Comparison of ENCODE assay signal across 25 mouse cellular contexts in genomic region chr4:72328282-72329025, GRCm38 (mm10).
DNase-seq lines count a peak whose midpoint lies in the region; ATAC-seq and TF ChIP-seq lines count a peak whose summit lies in the region.
"Had no signal": no experiment of that assay in that cellular context is flagged by ENCODE, and none has a peak within 500 bp of the region (broad histone marks: within the 10 kb centered on the region; RNA-seq: fewer than 3 reads in every experiment).

No protein-coding gene starts in this region.

- TF ChIP-seq CTCF in lung, adult 2 months (IDR thresholded peaks at IDR 0.05; ENCODE audit: insufficient read depth, low read length) = no peak

- TF ChIP-seq POLR2A in lung, adult 2 months (IDR thresholded peaks at IDR 0.05; ENCODE audit: borderline replicate concordance, extremely low read depth, low read depth, low read length) = no peak

- no peak overlapping the region for H3K27ac ChIP-seq in hindbrain, embryonic 14.5 days
- no peak overlapping the region for H3K27ac ChIP-seq in hindbrain, embryonic 11.5 days (ENCODE audit: low read depth, low read length)
- H3K27ac ChIP-seq in forebrain, embryonic 15.5 days (replicated peaks) = peak overlapping the region; percentile 81
- no peak overlapping the region for H3K27ac ChIP-seq in kidney, embryonic 16.5 days (ENCODE audit: low read length)
- H3K27ac ChIP-seq: heart, embryonic 10.5 days; heart, embryonic 15.5 days; limb, embryonic 13.5 days; neural tube, embryonic 15.5 days had no signal

- H3K9ac ChIP-seq in hindbrain, embryonic 14.5 days = no peak overlapping the region
- no peak overlapping the region for H3K9ac ChIP-seq in hindbrain, embryonic 11.5 days (ENCODE audit: low read depth, low read length)
- no peak overlapping the region for H3K9ac ChIP-seq in forebrain, embryonic 15.5 days (replicated peaks)
- no peak overlapping the region for H3K9ac ChIP-seq in kidney, embryonic 16.5 days (replicated peaks; ENCODE audit: low read length)
- H3K9ac ChIP-seq: heart, embryonic 15.5 days; limb, embryonic 13.5 days; neural tube, embryonic 15.5 days had no signal

- no peak overlapping the region for H3K4me2 ChIP-seq in hindbrain, embryonic 14.5 days (replicated peaks)
- H3K4me2 ChIP-seq in hindbrain, embryonic 11.5 days (replicated peaks; ENCODE audit: low read depth, low read length) = no peak overlapping the region
- no peak overlapping the region for H3K4me2 ChIP-seq in forebrain, embryonic 15.5 days (replicated peaks)
- H3K4me2 ChIP-seq in kidney, embryonic 16.5 days (replicated peaks; ENCODE audit: low read depth, low read length) = no peak overlapping the region
- H3K4me2 ChIP-seq: heart, embryonic 15.5 days; limb, embryonic 13.5 days; liver, embryonic 11.5 days; neural tube, embryonic 15.5 days had no signal

- peak; percentile 59; the same call in 1 of the 2 replicates for ATAC-seq in hindbrain, embryonic 14.5 days (ENCODE audit: low FRiP score)
- no peak for ATAC-seq in hindbrain, embryonic 11.5 days (ENCODE audit: low FRiP score)
- peak; percentile 98 for ATAC-seq in forebrain, embryonic 15.5 days (replicated peaks)
- no peak for ATAC-seq in kidney, embryonic 16.5 days (ENCODE audit: low FRiP score, low TSS enrichment)
- ATAC-seq: CD4-positive, CD25-positive, alpha-beta regulatory T cell, adult 4 months; intestine, postnatal 0 days had no signal

- 100% methylated on average over 2 of the region's 2 CpGs for WGBS in hindbrain, embryonic 14.5 days
- 85% methylated on average over 2 of the region's 2 CpGs for WGBS in hindbrain, embryonic 11.5 days
- 53% methylated on average over 2 of the region's 2 CpGs for WGBS in forebrain, embryonic 15.5 days
- 79% methylated on average over 2 of the region's 2 CpGs for WGBS in kidney, embryonic 16.5 days
- 98% methylated on average over 2 of the region's 2 CpGs for WGBS in lung, adult 2 months

- H3K36me3 ChIP-seq in hindbrain, embryonic 14.5 days (replicated peaks; ENCODE audit: control insufficient read depth, insufficient read depth) = no peaks in the 10 kb centered on the region
- no peaks in the 10 kb centered on the region for H3K36me3 ChIP-seq in hindbrain, embryonic 11.5 days (ENCODE audit: control insufficient read depth, insufficient read depth, low read length)
- H3K36me3 ChIP-seq in forebrain, embryonic 15.5 days = no peaks in the 10 kb centered on the region
- no peaks in the 10 kb centered on the region for H3K36me3 ChIP-seq in kidney, embryonic 16.5 days (ENCODE audit: insufficient read depth, low read length)
- H3K36me3 ChIP-seq: heart, embryonic 10.5 days; heart, embryonic 15.5 days; limb, embryonic 13.5 days; neural tube, embryonic 15.5 days had no signal

- H3K4me3 ChIP-seq in hindbrain, embryonic 14.5 days (replicated peaks; ENCODE audit: low read length) = no peak overlapping the region
- H3K4me3 ChIP-seq in hindbrain, embryonic 11.5 days (ENCODE audit: low read depth, low read length) = no peak overlapping the region
- no peak overlapping the region for H3K4me3 ChIP-seq in forebrain, embryonic 15.5 days
- H3K4me3 ChIP-seq in kidney, embryonic 16.5 days (ENCODE audit: low read length) = no peak overlapping the region
- no peak overlapping the region for H3K4me3 ChIP-seq in lung, adult 2 months (replicated peaks; ENCODE audit: extremely low read depth, low read depth, low read length)
- H3K4me3 ChIP-seq: erythroblast, embryonic 14.5 days; heart, embryonic 10.5 days; heart, embryonic 15.5 days; limb, embryonic 13.5 days; neural tube, embryonic 15.5 days had no signal

- 0 out of 2 replicates have a peak, but pooled peaks cover 2% of the 10 kb centered on the region for H3K9me3 ChIP-seq in hindbrain, embryonic 14.5 days (ENCODE audit: control insufficient read depth, low read length)
- no peaks in the 10 kb centered on the region for H3K9me3 ChIP-seq in hindbrain, embryonic 11.5 days (ENCODE audit: control insufficient read depth, low read length)
- no peaks in the 10 kb centered on the region for H3K9me3 ChIP-seq in forebrain, embryonic 15.5 days
- H3K9me3 ChIP-seq in kidney, embryonic 16.5 days (ENCODE audit: low read length) = no peaks in the 10 kb centered on the region
- H3K9me3 ChIP-seq: heart, embryonic 10.5 days; heart, embryonic 15.5 days; limb, embryonic 13.5 days; neural tube, embryonic 15.5 days had no signal

- H3K27me3 ChIP-seq in hindbrain, embryonic 14.5 days (ENCODE audit: control insufficient read depth, insufficient read depth, low read length) = no peaks in the 10 kb centered on the region
- no peaks in the 10 kb centered on the region for H3K27me3 ChIP-seq in hindbrain, embryonic 11.5 days (ENCODE audit: control insufficient read depth, insufficient read depth, low read length)
- no peaks in the 10 kb centered on the region for H3K27me3 ChIP-seq in forebrain, embryonic 15.5 days
- no peaks in the 10 kb centered on the region for H3K27me3 ChIP-seq in kidney, embryonic 16.5 days (ENCODE audit: insufficient read depth, low read length)
- H3K27me3 ChIP-seq: heart, embryonic 15.5 days; limb, embryonic 13.5 days; neural tube, embryonic 15.5 days had no signal

- H3K4me1 ChIP-seq in hindbrain, embryonic 14.5 days (replicated peaks; ENCODE audit: control insufficient read depth, insufficient read depth, low read length) = no peaks in the 10 kb centered on the region
- H3K4me1 ChIP-seq in hindbrain, embryonic 11.5 days (replicated peaks; ENCODE audit: control insufficient read depth, insufficient read depth, low read length) = no peaks in the 10 kb centered on the region
- H3K4me1 ChIP-seq in forebrain, embryonic 15.5 days = peaks cover 17% of the 10 kb centered on the region
- no peaks in the 10 kb centered on the region for H3K4me1 ChIP-seq in kidney, embryonic 16.5 days (ENCODE audit: insufficient read depth, low read length)
- H3K4me1 ChIP-seq in lung, adult 2 months (ENCODE audit: control insufficient read depth, insufficient read depth, low read length) = no peaks in the 10 kb centered on the region
- H3K4me1 ChIP-seq: heart, embryonic 10.5 days; heart, embryonic 15.5 days; limb, embryonic 13.5 days; neural tube, embryonic 15.5 days had no signal

- DNase-seq in hindbrain, embryonic 14.5 days (ENCODE audit: low spot score) = no peak
- no peak for DNase-seq in hindbrain, embryonic 11.5 days (ENCODE audit: low spot score)
- peak; percentile 9 for DNase-seq in retina, postnatal 1 day
- no peak for DNase-seq in retina, embryonic 14.5 days (ENCODE audit: low spot score)
- no peak for DNase-seq in lung, adult 2 months
- DNase-seq: adrenal gland, postnatal 14 days; cerebellum, adult 2 months; cerebellum, postnatal 14 days; gastrocnemius, postnatal 14 days; kidney, adult 9 months; kidney, postnatal 25 days; lung, postnatal 36 days; right cerebral cortex, adult 18-20 months; spleen, adult 18-20 months; thymus, postnatal 14 days had no signal

Comparison
In these comparisons a context has a peak if more than half of its experiments do, and no peak if none do; other contexts are left out.
1. ATAC-seq: peak in hindbrain, embryonic 14.5 days (single experiment) and forebrain, embryonic 15.5 days (single experiment); none in hindbrain, embryonic 11.5 days (single experiment) and kidney, embryonic 16.5 days (single experiment).